Mouse (Mus musculus): Measurements from ENCODE around the gene Nprl2. TPM values are rescaled to one million over a fixed set of nuclear protein-coding genes. Genes with fewer than 3 reads are reported as not detected.
"Not testable (repeated sequence)": the region's sequence is repeated elsewhere in the genome, so short reads cannot be mapped to it uniquely, and the experiment has no call there.

Gene Nprl2
- polyA plus RNA-seq, 1 experiment from 2014 or later = 40.8 TPM

DNA sequence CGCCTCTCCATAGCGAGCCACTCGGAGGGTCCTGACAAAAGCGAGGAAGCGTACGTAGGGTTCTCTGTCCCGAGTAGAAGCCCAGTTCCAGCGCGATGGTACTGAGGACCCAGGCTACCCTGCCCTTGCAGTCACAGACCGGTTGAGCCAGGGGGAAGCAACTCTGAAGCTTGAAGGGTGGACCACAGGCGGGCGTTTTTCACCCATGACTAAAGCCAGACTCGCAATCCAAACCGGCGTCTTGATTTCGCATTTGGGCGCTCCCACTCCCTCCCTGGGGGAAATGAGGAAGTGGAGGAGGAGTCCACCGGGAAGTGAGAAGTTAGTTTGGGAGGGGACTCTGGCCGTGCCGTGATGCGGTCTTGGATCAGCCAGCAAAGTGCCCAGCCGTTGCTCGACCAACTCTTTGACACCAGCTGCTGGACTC lies 13.0 kb downstream of the Nprl2 start:
- Histone ChIP-seq H3K9me3 (replicated peaks; ENCODE audit: control insufficient read depth, low read length) (no peaks in the 10 kb centered on the region), H3K27me3 (ENCODE audit: control insufficient read depth, insufficient read depth, low read length) (no peaks in the 10 kb centered on the region), H3K9ac (ENCODE audit: low read length) (peak overlapping the region; percentile 93), H3K4me2 (ENCODE audit: low read depth, low read length) (peak overlapping the region; percentile 96), H3K4me3 (replicated peaks; ENCODE audit: low read length) (peak overlapping the region; percentile 73), H3K4me1 (ENCODE audit: control insufficient read depth, insufficient read depth, low read length) (peaks cover 45% of the 10 kb centered on the region), H3K27ac (ENCODE audit: low read length) (peak overlapping the region; percentile 95), H3K36me3 (ENCODE audit: control insufficient read depth, insufficient read depth, low read length) (peaks cover 25% of the 10 kb centered on the region)
- peak; percentile 9; the same call in 1 of the 2 replicates for ATAC-seq (ENCODE audit: insufficient read depth, low FRiP score)
- WGBS = under 1% methylated on average over 23 of the region's 23 CpGs

DNA sequence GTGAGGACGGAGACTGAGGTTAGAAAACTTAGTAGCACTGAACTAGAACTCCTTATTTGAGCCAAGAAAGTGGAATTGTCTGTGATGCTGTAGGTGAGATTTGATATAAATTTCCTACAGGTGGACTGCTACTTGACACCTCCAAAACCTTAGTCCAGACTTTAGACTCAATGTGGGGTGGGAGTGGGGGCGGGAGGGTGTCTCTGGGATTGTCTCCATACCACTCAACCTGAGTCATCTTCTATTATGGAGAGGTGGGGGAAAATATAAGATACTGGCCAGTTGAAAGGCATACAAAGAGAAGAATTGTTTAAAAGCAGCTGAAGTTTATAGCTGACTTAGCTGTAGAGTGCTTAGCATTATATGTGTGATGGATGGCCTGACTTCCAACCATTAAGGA lies 13.7 kb downstream of the Nprl2 start:
- H3K4me1 ChIP-seq (ENCODE audit: control insufficient read depth, insufficient read depth, low read length) = peaks cover 44% of the 10 kb centered on the region
- no peaks in the 10 kb centered on the region for H3K27me3 ChIP-seq (ENCODE audit: control insufficient read depth, insufficient read depth, low read length)
- peak overlapping the region; percentile 95 for H3K27ac ChIP-seq (ENCODE audit: low read length)
- H3K9ac ChIP-seq (ENCODE audit: low read length) = peak overlapping the region; percentile 93
- peak overlapping the region; percentile 73 for H3K4me3 ChIP-seq (replicated peaks; ENCODE audit: low read length)
- no peak for ATAC-seq (ENCODE audit: insufficient read depth, low FRiP score)
- peak overlapping the region; percentile 96 for H3K4me2 ChIP-seq (ENCODE audit: low read depth, low read length)
- peaks cover 28% of the 10 kb centered on the region for H3K36me3 ChIP-seq (ENCODE audit: control insufficient read depth, insufficient read depth, low read length)
- H3K9me3 ChIP-seq (replicated peaks; ENCODE audit: control insufficient read depth, low read length) = no peaks in the 10 kb centered on the region
- WGBS = 46% methylated on average over 2 of the region's 2 CpGs

DNA sequence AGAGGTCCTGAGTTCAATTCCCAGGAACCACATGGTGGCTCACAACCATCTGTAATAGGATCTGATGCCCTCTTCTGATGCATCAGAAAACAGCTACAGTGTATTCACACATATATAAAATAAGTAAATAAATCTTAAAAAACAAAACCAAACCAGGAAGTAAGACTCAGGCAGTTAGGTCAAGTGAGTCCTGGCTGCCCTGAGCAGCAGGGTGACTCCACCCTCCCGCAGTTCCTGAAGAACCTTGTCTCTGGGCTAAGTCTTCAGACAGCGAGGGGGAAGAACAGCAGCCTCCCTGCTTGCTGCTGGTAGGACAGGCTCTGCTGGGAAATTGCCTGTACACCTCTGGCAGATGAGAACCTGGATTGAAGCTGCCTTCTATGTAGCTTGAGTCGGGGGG lies 14.3 kb downstream of the Nprl2 start:
- Histone ChIP-seq H3K9me3 (replicated peaks; ENCODE audit: control insufficient read depth, low read length) (no peaks in the 10 kb centered on the region), H3K27ac (ENCODE audit: low read length) (peak overlapping the region; percentile 95), H3K4me3 (replicated peaks; ENCODE audit: low read length) (peak overlapping the region; percentile 73), H3K4me2 (ENCODE audit: low read depth, low read length) (peak overlapping the region; percentile 96), H3K4me1 (ENCODE audit: control insufficient read depth, insufficient read depth, low read length) (peaks cover 38% of the 10 kb centered on the region), H3K27me3 (ENCODE audit: control insufficient read depth, insufficient read depth, low read length) (no peaks in the 10 kb centered on the region), H3K36me3 (ENCODE audit: control insufficient read depth, insufficient read depth, low read length) (peaks cover 35% of the 10 kb centered on the region), H3K9ac (ENCODE audit: low read length) (peak overlapping the region; percentile 93)
- ATAC-seq (ENCODE audit: insufficient read depth, low FRiP score) = no peak
- WGBS = 56% methylated on average over 3 of the region's 3 CpGs

DNA sequence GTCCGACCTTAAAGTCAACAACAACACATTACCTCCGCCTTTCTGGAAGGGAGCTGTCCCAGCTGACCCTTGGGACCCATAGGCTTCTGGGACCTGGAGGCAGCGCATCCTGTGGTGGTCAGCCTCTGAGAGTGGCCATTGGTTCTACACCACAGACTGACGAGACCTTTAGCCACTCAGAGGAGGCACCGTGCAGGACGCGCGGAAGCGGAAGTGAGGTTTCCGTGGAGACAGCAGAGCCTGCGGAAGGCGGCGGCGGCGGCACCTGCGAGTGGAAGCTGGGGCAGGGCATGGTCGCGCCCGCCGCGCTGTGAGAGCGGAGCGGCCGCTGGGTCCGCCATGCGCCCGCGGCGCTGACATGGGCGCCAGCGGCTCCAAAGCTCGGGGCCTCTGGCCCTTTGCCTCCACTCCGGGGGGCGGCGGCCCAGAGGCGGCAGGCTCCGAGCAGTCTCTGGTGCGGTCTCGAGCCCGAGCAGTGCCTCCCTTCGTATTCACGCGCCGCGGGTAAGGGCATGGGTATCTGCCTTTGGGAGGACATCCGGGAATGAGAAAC lies 21.1 kb downstream of the Nprl2 start, which contains the start of gene Tusc2:
Gene Tusc2, plus strand, starts transcription at position 227 of the 553 bp plus-strand sequence.
- H3K36me3 ChIP-seq (ENCODE audit: control insufficient read depth, insufficient read depth, low read length) = peaks cover 39% of the 10 kb centered on the region
- peak within 1 kb of the TSS; percentile 95 for H3K4me3 ChIP-seq (replicated peaks; ENCODE audit: low read length)
- no peaks in the 10 kb centered on the region for H3K27me3 ChIP-seq (ENCODE audit: control insufficient read depth, insufficient read depth, low read length)
- WGBS = 0% methylated on average over 46 of the region's 46 CpGs
- H3K9me3 ChIP-seq (replicated peaks; ENCODE audit: control insufficient read depth, low read length) = no peaks in the 10 kb centered on the region
- ATAC-seq (ENCODE audit: insufficient read depth, low FRiP score) = peak; percentile 94
- H3K9ac ChIP-seq (ENCODE audit: low read length) = peak within 1 kb of the TSS; percentile 89
- H3K4me2 ChIP-seq (ENCODE audit: low read depth, low read length) = peak within 1 kb of the TSS; percentile 85
- H3K4me1 ChIP-seq (ENCODE audit: control insufficient read depth, insufficient read depth, low read length) = peaks cover 28% of the 10 kb centered on the region
- peak within 1 kb of the TSS; percentile 58 for H3K27ac ChIP-seq (ENCODE audit: low read length)

DNA sequence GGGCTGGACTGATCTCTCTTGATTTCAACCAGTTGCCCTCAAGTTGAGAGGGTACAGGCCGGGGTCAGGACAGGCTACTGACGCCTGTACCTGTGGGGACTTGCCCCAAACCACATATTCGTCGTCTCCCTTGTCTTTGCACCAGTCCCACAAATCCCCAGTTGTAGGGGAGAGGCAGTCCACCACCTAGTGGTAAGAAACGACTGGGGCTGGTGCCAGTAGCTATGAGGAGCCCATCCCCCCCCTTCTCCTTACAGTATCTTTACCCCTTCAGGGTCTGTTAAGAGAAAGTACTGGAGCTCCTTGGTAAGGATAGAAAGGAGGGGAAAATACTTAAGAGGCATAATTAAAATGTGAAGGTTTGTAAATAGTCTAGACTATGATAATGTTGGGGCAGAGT lies 23.5 kb downstream of the Nprl2 start:
- not testable (repeated sequence) for ATAC-seq (ENCODE audit: insufficient read depth, low FRiP score); H3K4me3 ChIP-seq (replicated peaks; ENCODE audit: low read length); H3K9me3 ChIP-seq (replicated peaks; ENCODE audit: control insufficient read depth, low read length); H3K27me3 ChIP-seq (ENCODE audit: control insufficient read depth, insufficient read depth, low read length)
- 47% methylated on average over 5 of the region's 5 CpGs for whole genome bisulfite sequencing
- peaks cover 41% of the 10 kb centered on the region for H3K4me1 ChIP-seq (ENCODE audit: control insufficient read depth, insufficient read depth, low read length)
- peak overlapping the region; percentile 89; the same call in 1 of the 2 replicates for H3K27ac ChIP-seq (ENCODE audit: low read length)
- H3K4me2 ChIP-seq (ENCODE audit: low read depth, low read length) = peak overlapping the region; percentile 90; the same call in 1 of the 2 replicates
- peaks cover 19% of the 10 kb centered on the region for H3K36me3 ChIP-seq (ENCODE audit: control insufficient read depth, insufficient read depth, low read length)
- H3K9ac ChIP-seq (ENCODE audit: low read length) = 0 out of 2 replicates have a peak overlapping the region, but pooled peaks have one; percentile 4

DNA sequence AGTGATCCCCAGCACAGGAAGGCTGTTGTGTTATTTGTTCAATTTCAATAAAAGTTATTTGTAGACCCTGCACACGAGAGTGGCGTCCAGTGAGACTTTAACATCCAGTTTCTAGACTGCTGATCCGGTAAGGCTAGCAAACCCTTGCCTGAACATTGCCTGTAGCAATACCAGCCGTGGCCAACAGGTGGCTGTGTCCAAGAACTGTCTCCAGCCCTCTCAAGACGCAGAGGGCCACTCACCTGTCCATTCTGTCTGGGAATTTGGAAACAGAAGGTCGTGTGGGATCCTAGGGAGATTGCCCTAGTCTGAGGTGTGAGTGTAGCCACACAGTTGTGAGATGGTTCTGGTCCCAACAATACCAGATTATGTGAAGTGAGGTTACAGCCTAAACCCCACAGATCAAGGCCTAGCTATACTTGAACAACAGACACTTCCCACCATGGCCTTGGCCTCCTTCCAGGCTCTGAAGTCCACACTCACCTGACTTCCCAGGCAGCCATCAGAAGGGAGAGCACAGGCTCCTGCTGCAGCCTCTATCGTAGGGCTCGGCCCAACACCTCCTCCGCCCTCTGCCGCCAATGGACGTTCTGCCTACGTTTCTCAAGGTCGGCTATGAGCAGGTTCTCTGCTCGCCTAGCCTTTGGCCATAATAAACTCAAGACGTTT lies 24.1 kb downstream of the Nprl2 start:
- peaks cover 47% of the 10 kb centered on the region for H3K4me1 ChIP-seq (ENCODE audit: control insufficient read depth, insufficient read depth, low read length)
- no peaks in the 10 kb centered on the region for H3K27me3 ChIP-seq (ENCODE audit: control insufficient read depth, insufficient read depth, low read length)
- H3K27ac ChIP-seq (ENCODE audit: low read length) = peak overlapping the region; percentile 89
- H3K4me2 ChIP-seq (ENCODE audit: low read depth, low read length) = peak overlapping the region; percentile 90; the same call in 1 of the 2 replicates
- ATAC-seq (ENCODE audit: insufficient read depth, low FRiP score) = no peak
- no peak overlapping the region for H3K9ac ChIP-seq (ENCODE audit: low read length)
- H3K9me3 ChIP-seq (replicated peaks; ENCODE audit: control insufficient read depth, low read length) = no peaks in the 10 kb centered on the region
- H3K36me3 ChIP-seq (ENCODE audit: control insufficient read depth, insufficient read depth, low read length) = peaks cover 13% of the 10 kb centered on the region
- no peak overlapping the region for H3K4me3 ChIP-seq (replicated peaks; ENCODE audit: low read length)
- 48% methylated on average over 15 of the region's 15 CpGs for WGBS

DNA sequence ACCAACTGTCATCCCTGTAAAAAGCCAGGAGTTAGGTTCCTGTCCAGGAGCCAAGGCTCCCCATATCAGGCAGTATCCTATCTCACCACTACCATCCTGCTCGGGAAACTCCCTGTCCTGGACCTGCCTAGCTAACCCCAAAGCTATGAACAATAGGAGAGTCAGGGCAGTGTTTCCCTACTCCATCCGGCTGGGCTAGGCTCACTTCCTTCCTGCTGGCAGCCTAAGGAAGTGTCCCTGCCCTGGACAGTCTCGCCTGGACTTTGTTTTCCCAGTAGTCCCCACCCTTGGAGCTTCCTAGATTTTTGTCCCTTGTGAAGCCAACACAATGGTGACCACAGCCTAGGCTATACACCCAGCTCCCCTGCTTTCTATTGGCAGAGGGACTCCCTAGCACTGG lies 24.8 kb downstream of the Nprl2 start:
- Histone ChIP-seq H3K4me1 (ENCODE audit: control insufficient read depth, insufficient read depth, low read length) (peaks cover 53% of the 10 kb centered on the region), H3K4me3 (replicated peaks; ENCODE audit: low read length) (no peak overlapping the region), H3K4me2 (ENCODE audit: low read depth, low read length) (peak overlapping the region; percentile 90; the same call in 1 of the 2 replicates), H3K27ac (ENCODE audit: low read length) (peak overlapping the region; percentile 89), H3K9me3 (replicated peaks; ENCODE audit: control insufficient read depth, low read length) (no peaks in the 10 kb centered on the region), H3K27me3 (ENCODE audit: control insufficient read depth, insufficient read depth, low read length) (no peaks in the 10 kb centered on the region), H3K9ac (ENCODE audit: low read length) (peak overlapping the region; percentile 34; the same call in 1 of the 2 replicates), H3K36me3 (ENCODE audit: control insufficient read depth, insufficient read depth, low read length) (peaks cover 7% of the 10 kb centered on the region)
- no peak for ATAC-seq (ENCODE audit: insufficient read depth, low FRiP score)
- 45% methylated on average over 3 of the region's 3 CpGs for WGBS

DNA sequence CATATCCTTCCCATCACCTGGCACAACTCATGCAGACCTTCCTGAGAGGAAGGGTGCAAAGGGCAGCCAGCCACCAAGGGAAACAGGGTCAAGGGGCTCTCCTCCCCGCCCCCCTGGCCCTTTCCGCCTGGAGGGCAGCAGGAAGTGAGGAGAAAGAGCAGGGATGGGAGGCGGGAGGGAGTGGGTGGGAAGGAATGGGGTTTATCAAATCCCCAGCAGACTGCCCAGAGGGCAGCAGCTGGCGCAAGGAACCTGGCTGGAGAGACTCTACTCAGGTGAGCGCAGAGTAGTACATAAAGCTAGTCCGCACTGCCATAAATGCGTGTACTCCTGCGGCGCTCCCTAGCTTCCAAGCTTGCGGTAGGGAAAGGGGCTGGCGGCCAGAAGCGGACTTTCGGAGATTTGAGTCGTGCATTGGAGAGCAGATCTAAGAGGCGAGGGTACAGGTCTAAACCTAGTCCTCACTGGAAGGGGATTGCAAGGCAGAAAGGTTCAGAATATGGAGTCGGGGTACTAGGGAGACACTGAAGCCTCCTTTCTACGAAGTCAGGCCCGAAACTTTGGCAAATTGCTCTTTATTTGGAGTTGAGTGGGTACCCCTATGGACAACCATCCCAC lies 25.8 kb downstream of the Nprl2 start, which contains the start of gene Hyal2:
Gene Hyal2, plus strand, starts transcription at position 244 of the 618 bp plus-strand sequence.
- Histone ChIP-seq H3K27me3 (ENCODE audit: control insufficient read depth, insufficient read depth, low read length) (no peaks in the 10 kb centered on the region), H3K9ac (ENCODE audit: low read length) (peak within 1 kb of the TSS; percentile 89), H3K27ac (ENCODE audit: low read length) (peak within 1 kb of the TSS; percentile 89), H3K4me3 (replicated peaks; ENCODE audit: low read length) (peak within 1 kb of the TSS; percentile 92), H3K4me2 (ENCODE audit: low read depth, low read length) (peak within 1 kb of the TSS; percentile 90), H3K36me3 (ENCODE audit: control insufficient read depth, insufficient read depth, low read length) (peaks cover 7% of the 10 kb centered on the region; the same call in 1 of the 2 replicates), H3K9me3 (replicated peaks; ENCODE audit: control insufficient read depth, low read length) (no peaks in the 10 kb centered on the region), H3K4me1 (ENCODE audit: control insufficient read depth, insufficient read depth, low read length) (peaks cover 49% of the 10 kb centered on the region)
- 6% methylated on average over 18 of the region's 18 CpGs for WGBS
- ATAC-seq (ENCODE audit: insufficient read depth, low FRiP score) = no peak
